Mouse (Mus musculus): ENCODE data around the gene Pex13. TPM values are rescaled to one million over a fixed set of nuclear protein-coding genes. Genes with fewer than 3 reads are reported as not detected.

The Pex13 gene
- total RNA-seq (2014; fragmentation: Nextera tagmentation) (10.8 and 10.9 TPM in 2 replicates), total RNA-seq (2017) (21.3 and 32.1 TPM in 2 replicates)

DNA sequence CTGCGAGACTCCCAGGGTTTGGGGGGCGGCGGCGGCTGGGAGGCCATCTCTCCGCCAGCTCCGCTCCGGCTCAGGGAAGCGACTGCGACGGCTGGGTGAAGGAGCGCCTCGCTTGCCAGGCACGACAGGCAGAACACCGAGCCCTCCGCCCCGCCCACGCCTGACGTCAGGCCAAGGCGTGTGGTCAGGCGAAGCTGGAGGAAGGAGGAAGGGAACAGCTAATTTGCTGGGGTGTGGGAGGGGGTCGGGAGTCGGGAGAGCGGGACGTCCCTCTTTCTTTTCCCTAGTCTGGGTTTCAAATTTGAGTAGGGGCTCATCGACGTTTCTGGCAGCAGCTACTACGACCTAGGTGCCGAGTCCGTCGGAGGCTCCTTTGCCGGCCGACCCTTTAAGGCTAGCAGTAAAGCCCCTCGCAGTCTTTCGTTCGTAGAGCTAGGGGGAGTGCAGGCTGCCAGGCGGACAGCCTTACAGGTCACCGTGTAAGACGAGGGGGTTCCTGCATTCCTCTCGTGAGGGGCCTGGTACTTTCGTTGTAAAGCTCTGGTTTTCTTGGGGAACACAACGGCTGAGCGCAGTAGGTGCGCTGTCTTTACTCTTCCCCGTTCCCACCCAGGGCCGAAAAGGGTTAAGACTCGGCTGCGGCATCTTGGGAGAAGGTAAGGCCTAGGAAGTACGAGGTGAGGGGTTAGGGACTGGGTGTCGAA is at the start of gene Pex13:
Pex13 (minus strand) TSS at position 162 of the 704 bp plus-strand sequence.
- ATAC-seq (replicated peaks; ENCODE audit: low FRiP score, low TSS enrichment, poor library complexity, severe bottlenecking) = peak; percentile 95

- ATAC-seq (replicated peaks; ENCODE audit: low FRiP score, low TSS enrichment, poor library complexity, severe bottlenecking) = no peak
Measured at GRCm38 (mm10) chr11:23712299-23712698, 46.5 kb upstream of the Pex13 start.

DNA sequence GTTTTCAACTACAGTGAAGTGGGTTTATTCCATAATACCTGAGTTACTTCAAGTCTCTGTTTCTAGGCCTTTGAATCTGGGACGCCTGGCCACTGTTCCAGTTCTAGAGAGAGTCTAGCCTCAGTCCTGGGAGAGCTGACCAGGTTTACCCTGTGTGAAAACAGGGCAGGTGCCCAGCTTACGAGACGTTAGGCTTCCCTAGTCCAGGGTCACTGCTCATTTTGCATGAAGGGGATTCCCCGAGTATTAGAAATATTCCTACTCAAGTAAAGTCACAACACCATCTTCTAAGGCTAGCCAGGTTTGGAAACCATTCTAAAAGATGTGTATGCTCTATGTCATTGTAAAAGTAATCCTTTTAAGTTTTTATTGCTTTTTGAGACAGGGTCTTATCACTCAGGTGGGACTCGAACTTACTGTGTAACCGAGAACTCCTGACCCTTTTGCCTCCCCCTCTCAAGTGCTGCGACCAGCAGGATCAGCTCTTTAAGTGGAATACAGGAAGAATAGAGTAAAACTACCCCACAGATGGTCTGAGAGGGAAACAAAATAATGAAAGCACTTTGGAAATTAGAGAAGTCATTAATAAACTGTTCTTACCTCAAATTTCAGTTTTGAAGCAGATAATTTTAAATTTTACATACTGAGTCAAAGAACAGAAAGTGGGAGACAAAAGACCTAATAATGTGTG is 39.0 kb upstream of the Pex13 start:
- no peak for ATAC-seq (replicated peaks; ENCODE audit: low FRiP score, low TSS enrichment, poor library complexity, severe bottlenecking)

DNA sequence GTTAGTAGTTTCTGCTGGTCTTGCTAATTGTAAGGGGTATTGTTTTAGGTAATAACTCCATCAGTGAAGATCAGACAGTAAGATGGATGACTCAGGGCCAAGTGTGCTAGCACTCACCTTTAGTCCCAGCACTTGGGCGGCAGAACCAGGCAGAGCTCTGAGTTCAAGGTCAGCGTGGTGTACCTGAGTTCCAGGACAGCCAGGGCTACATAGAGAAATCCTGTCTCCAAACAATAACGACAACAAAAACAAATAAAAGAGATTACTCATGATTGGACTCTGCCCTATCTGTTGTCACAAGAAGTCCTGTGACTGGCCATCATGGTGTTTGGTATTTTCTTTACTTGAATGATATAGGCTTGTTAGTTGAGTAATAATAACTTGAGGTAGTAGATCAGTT is 36.1 kb upstream of the Pex13 start:
- ATAC-seq (replicated peaks; ENCODE audit: low FRiP score, low TSS enrichment, poor library complexity, severe bottlenecking) = no peak

DNA sequence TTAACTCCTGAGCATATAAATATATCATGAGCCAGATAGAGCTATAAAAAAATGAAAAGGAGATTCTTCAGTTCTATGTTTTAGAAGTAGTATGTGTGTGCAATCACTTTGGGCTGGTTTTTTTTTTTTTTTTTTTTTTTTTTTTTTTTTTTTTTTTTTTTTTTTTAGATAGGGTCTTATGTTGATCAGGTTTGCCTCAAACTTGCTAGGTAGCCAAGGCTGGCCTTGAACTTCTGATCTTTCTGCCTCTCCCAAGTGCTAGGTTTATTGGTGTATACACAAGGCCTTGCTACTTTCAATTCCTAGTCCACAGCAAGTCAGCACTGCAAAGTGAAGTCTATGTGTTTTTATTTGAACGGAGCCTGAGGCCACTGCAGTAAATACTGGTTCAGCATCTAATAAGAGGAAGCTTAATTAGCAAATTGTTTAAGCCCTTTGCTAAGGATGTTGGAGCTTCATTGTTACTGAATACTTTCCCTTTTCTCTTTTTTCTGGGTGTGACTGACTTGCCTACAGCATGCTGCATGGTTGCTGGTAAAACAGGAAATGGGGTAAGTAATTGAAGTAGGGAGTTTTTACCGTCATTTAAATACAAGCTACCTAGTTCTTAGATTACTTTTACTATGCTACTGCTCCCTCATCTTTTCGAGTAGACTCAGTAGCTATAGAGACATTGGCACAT is 33.8 kb upstream of the Pex13 start:
- ATAC-seq (replicated peaks; ENCODE audit: low FRiP score, low TSS enrichment, poor library complexity, severe bottlenecking) = no peak

- ATAC-seq (replicated peaks; ENCODE audit: low FRiP score, low TSS enrichment, poor library complexity, severe bottlenecking) = no peak
Measured at GRCm38 (mm10) chr11:23698526-23698925, 32.8 kb upstream of the Pex13 start.

- no peak for ATAC-seq (replicated peaks; ENCODE audit: low FRiP score, low TSS enrichment, poor library complexity, severe bottlenecking)
Measured at GRCm38 (mm10) chr11:23695847-23696246, 30.1 kb upstream of the Pex13 start.

DNA sequence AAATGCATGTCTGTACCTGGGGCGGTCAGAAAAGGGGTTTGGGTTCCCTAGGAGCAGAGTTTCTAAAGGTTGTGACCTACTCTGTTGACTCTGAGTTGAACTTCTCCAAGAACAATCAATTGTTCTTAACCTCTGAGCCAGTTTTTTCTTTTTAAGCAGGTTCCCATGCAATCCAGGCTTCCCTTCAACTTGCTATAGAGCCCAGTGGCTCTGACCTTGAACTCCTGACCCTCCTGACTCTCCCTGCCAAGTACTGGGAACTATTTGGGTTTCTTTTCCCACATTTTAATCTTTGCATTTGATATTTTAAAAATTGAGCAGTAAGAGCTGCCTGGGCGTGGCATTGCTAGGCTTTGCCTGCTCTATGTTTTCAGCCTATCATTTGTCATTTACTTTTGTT is 27.5 kb upstream of the Pex13 start:
- ATAC-seq (replicated peaks; ENCODE audit: low FRiP score, low TSS enrichment, poor library complexity, severe bottlenecking) = no peak

- no peak for ATAC-seq (replicated peaks; ENCODE audit: low FRiP score, low TSS enrichment, poor library complexity, severe bottlenecking)
Measured at GRCm38 (mm10) chr11:23688060-23688459, 22.3 kb upstream of the Pex13 start.

DNA sequence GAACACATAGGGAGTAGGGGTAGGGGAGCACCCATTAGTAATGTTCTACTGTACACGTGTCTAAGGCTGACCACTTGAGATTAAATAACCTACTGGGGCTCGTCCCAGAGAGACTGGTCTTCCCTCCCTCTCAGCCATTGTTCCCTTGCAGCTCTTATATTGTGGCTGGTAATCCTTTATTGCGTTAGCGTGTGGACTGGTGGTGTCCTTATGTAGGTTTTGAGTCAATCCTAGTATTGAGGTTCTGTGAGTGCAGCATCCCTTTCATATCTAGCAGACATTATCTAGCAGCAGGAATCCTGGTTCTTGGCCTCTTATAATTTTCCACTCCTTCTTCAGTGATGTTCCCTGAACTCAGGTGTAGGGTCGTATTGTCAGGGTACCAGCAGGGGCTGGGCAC is 20.9 kb upstream of the Pex13 start:
- no peak for ATAC-seq (replicated peaks; ENCODE audit: low FRiP score, low TSS enrichment, poor library complexity, severe bottlenecking)

DNA sequence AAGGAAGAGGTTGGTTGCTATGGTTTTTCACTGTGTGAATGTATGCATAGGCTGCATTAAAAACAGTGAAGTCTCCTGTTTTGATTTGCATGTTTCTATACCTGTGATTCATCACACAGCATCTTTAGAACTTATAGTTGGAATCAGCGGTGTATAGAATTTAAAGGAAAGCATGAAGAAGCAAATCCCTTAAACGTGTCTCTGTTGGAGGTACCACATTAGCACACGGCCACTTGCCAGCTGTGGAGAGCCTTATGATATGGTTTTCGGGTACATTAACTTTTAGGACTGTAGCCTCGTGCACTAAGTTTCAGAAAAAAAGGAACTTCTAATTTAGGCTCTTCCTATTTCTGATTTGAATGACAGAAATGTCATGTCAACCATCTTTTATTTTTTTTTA is 16.8 kb upstream of the Pex13 start:
- no peak for ATAC-seq (replicated peaks; ENCODE audit: low FRiP score, low TSS enrichment, poor library complexity, severe bottlenecking)

GRCm38 (mm10) chr11:23680435-23680950 is 14.7 kb upstream of the Pex13 start:
- no peak for ATAC-seq (replicated peaks; ENCODE audit: low FRiP score, low TSS enrichment, poor library complexity, severe bottlenecking)

- peak; percentile 86 for ATAC-seq (replicated peaks; ENCODE audit: low FRiP score, low TSS enrichment, poor library complexity, severe bottlenecking)
Measured at GRCm38 (mm10) chr11:23679044-23679642, 13.4 kb upstream of the Pex13 start.

DNA sequence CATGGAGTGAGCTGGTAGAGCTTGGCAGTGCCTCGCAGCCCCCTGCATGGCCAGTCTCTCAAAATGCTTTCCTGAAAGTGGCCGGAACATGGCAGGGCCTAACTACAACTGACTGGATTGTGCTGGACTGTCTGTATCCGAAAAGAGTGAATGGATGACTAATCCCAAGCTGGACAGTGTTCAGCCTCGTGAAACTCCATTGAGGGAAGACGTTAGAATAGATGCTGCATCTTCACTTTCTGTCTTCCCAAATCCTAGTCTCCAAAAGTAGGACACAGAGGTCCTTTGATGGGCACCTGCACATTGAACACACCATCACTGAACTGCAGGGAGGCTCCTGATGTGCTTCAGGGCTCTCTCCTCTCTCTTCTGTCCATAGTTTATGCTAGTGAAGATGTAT is 10.3 kb upstream of the Pex13 start:
- no peak for ATAC-seq (replicated peaks; ENCODE audit: low FRiP score, low TSS enrichment, poor library complexity, severe bottlenecking)

GRCm38 (mm10) chr11:23672256-23672749 is 6.5 kb upstream of the Pex13 start:
- ATAC-seq (replicated peaks; ENCODE audit: low FRiP score, low TSS enrichment, poor library complexity, severe bottlenecking) = no peak

DNA sequence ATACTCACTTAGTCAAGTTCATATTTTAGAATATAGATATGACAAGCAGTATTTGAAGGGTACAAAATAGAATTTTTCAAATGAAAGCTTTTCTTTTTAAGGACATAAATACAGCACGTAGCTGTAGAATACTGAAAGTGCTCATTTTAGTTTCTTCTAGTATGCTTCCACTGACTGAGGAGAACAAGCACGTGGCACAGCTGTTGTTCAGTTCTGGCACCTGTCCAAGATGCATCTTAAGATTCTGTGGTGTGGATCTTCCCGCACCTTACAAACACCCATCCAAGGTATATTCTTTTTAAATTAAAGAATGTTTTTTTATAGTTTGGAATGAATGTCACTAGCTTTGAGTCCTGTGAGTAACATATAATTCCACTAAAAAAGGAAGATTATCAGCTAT is 1.4 kb upstream of the Pex13 start:
- peak; percentile 42; the same call in 1 of the 2 replicates for ATAC-seq (replicated peaks; ENCODE audit: low FRiP score, low TSS enrichment, poor library complexity, severe bottlenecking)

- no peak for ATAC-seq (replicated peaks; ENCODE audit: low FRiP score, low TSS enrichment, poor library complexity, severe bottlenecking)
Measured at GRCm38 (mm10) chr11:23666526-23666925, 767 bp upstream of the Pex13 start.

DNA sequence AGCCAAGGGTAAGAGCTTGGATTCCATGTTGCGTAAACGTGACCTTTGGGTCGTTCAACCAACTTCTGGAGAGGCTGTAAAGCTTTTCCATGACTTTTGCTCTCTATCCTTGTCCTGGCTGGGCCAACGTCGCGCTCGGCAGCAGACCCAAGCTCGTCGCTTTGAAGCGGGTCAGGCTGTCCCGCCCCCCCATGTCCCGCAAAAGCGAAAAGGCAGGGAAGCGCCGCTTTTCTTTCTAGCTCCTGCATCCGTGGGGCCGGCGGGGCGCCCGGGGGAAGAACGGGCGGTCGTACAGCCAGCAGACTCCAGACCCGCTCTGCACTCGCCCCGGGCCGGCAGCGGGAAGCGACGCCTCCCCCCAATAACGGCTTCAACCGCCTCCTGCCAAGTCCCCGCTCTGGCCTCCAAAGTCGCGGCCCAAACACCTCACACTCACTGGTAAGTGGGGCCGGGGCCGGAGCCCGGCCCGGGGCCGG is 410 bp downstream of the Pex13 start, which contains the start of gene Pus10:
Pus10 (plus strand) TSS at position 364 of the 476 bp plus-strand sequence.
- ATAC-seq (replicated peaks; ENCODE audit: low FRiP score, low TSS enrichment, poor library complexity, severe bottlenecking) = peak; percentile 31

DNA sequence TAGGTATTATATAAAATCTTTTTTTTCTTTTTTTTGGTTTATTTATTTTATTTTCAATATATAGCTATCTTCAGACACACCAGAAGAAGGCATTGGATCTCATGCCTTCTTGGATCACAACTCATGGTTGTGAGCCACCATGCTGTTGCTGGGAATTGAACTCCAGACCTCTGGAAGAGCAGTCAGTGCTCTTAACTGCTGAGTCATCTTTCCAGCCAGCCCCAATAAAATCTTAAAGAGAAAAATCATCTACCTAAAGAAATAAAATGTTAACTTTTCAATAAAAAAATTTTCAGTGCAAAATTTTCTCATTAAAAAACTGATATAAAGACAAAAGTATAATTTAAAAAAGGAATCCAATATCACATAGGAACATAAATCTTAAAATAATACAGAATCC is 1.5 kb downstream of the Pex13 start:
- no peak for ATAC-seq (replicated peaks; ENCODE audit: low FRiP score, low TSS enrichment, poor library complexity, severe bottlenecking)

Data from megakaryocyte-erythroid progenitor cell, adult 5-6 weeks (primary cell).